Mouse (Mus musculus): ENCODE data around the gene Lrpprc. TPM values are rescaled to one million over a fixed set of nuclear protein-coding genes. Genes with fewer than 3 reads are reported as not detected.

Lrpprc gene
- polyA plus RNA-seq, 1 experiment from 2014 or later = 41.6 TPM

- Histone ChIP-seq H3K27me3 (ENCODE audit: control insufficient read depth, insufficient read depth, low read depth, low read length) (no peaks in the 10 kb centered on the region), H3K36me3 (ENCODE audit: control insufficient read depth, insufficient read depth) (peaks cover 22% of the 10 kb centered on the region), H3K4me2 (ENCODE audit: low read depth, low read length) (no peak overlapping the region), H3K27ac (ENCODE audit: low read length) (no peak overlapping the region), H3K9ac (ENCODE audit: low read depth, low read length) (no peak overlapping the region), H3K9me3 (replicated peaks; ENCODE audit: control insufficient read depth, low read length) (no peaks in the 10 kb centered on the region), H3K4me1 (ENCODE audit: control insufficient read depth, low read depth, low read length) (no peaks in the 10 kb centered on the region), H3K4me3 (ENCODE audit: low read depth, low read length) (no peak overlapping the region)
- WGBS (ENCODE audit: insufficient replicate concordance) = 68% methylated on average over 2 of the region's 2 CpGs
- ATAC-seq (ENCODE audit: low read depth) = no peak
Measured at GRCm38 (mm10) chr17:84752286-84752685, 38.3 kb downstream of the Lrpprc start.

- 75% methylated on average over 8 of the region's 8 CpGs for WGBS (ENCODE audit: insufficient replicate concordance)
- Histone ChIP-seq H3K4me2 (ENCODE audit: low read depth, low read length) (no peak overlapping the region), H3K36me3 (ENCODE audit: control insufficient read depth, insufficient read depth) (peaks cover 22% of the 10 kb centered on the region), H3K9ac (ENCODE audit: low read depth, low read length) (no peak overlapping the region), H3K27ac (ENCODE audit: low read length) (no peak overlapping the region), H3K27me3 (ENCODE audit: control insufficient read depth, insufficient read depth, low read depth, low read length) (no peaks in the 10 kb centered on the region), H3K4me3 (ENCODE audit: low read depth, low read length) (no peak overlapping the region), H3K9me3 (replicated peaks; ENCODE audit: control insufficient read depth, low read length) (no peaks in the 10 kb centered on the region), H3K4me1 (ENCODE audit: control insufficient read depth, low read depth, low read length) (no peaks in the 10 kb centered on the region)
- ATAC-seq (ENCODE audit: low read depth) = no peak
Measured at GRCm38 (mm10) chr17:84751630-84752191, 38.9 kb downstream of the Lrpprc start.

GRCm38 (mm10) chr17:84750130-84750529 lies 40.5 kb downstream of the Lrpprc start:
- Histone ChIP-seq H3K36me3 (ENCODE audit: control insufficient read depth, insufficient read depth) (peaks cover 22% of the 10 kb centered on the region), H3K9ac (ENCODE audit: low read depth, low read length) (no peak overlapping the region), H3K4me2 (ENCODE audit: low read depth, low read length) (no peak overlapping the region), H3K9me3 (replicated peaks; ENCODE audit: control insufficient read depth, low read length) (no peaks in the 10 kb centered on the region), H3K27ac (ENCODE audit: low read length) (no peak overlapping the region), H3K27me3 (ENCODE audit: control insufficient read depth, insufficient read depth, low read depth, low read length) (no peaks in the 10 kb centered on the region), H3K4me1 (ENCODE audit: control insufficient read depth, low read depth, low read length) (no peaks in the 10 kb centered on the region), H3K4me3 (ENCODE audit: low read depth, low read length) (no peak overlapping the region)
- WGBS (ENCODE audit: insufficient replicate concordance) = 79% methylated on average over 4 of the region's 4 CpGs
- no peak for ATAC-seq (ENCODE audit: low read depth)

GRCm38 (mm10) chr17:84749297-84749696 lies 41.3 kb downstream of the Lrpprc start:
- Histone ChIP-seq H3K27me3 (ENCODE audit: control insufficient read depth, insufficient read depth, low read depth, low read length) (no peaks in the 10 kb centered on the region), H3K4me3 (ENCODE audit: low read depth, low read length) (no peak overlapping the region), H3K4me2 (ENCODE audit: low read depth, low read length) (no peak overlapping the region), H3K4me1 (ENCODE audit: control insufficient read depth, low read depth, low read length) (no peaks in the 10 kb centered on the region), H3K9ac (ENCODE audit: low read depth, low read length) (no peak overlapping the region), H3K36me3 (ENCODE audit: control insufficient read depth, insufficient read depth) (peaks cover 22% of the 10 kb centered on the region), H3K27ac (ENCODE audit: low read length) (no peak overlapping the region), H3K9me3 (replicated peaks; ENCODE audit: control insufficient read depth, low read length) (no peaks in the 10 kb centered on the region)
- ATAC-seq (ENCODE audit: low read depth) = no peak
- WGBS (ENCODE audit: insufficient replicate concordance) = 77% methylated on average over 8 of the region's 8 CpGs

- H3K4me1 ChIP-seq (ENCODE audit: control insufficient read depth, low read depth, low read length) = no peaks in the 10 kb centered on the region
- no peak overlapping the region for H3K27ac ChIP-seq (ENCODE audit: low read length)
- H3K4me2 ChIP-seq (ENCODE audit: low read depth, low read length) = no peak overlapping the region
- H3K36me3 ChIP-seq (ENCODE audit: control insufficient read depth, insufficient read depth) = peaks cover 19% of the 10 kb centered on the region
- H3K9me3 ChIP-seq (replicated peaks; ENCODE audit: control insufficient read depth, low read length) = no peaks in the 10 kb centered on the region
- no peak for ATAC-seq (ENCODE audit: low read depth)
- H3K27me3 ChIP-seq (ENCODE audit: control insufficient read depth, insufficient read depth, low read depth, low read length) = no peaks in the 10 kb centered on the region
- no peak overlapping the region for H3K9ac ChIP-seq (ENCODE audit: low read depth, low read length)
- H3K4me3 ChIP-seq (ENCODE audit: low read depth, low read length) = no peak overlapping the region
- 72% methylated on average over 9 of the region's 9 CpGs for WGBS (ENCODE audit: insufficient replicate concordance)
Measured at GRCm38 (mm10) chr17:84748152-84748682, 42.4 kb downstream of the Lrpprc start.

- no peaks in the 10 kb centered on the region for H3K4me1 ChIP-seq (ENCODE audit: control insufficient read depth, low read depth, low read length)
- no peak overlapping the region for H3K27ac ChIP-seq (ENCODE audit: low read length)
- no peak overlapping the region for H3K4me3 ChIP-seq (ENCODE audit: low read depth, low read length)
- WGBS (ENCODE audit: insufficient replicate concordance) = 81% methylated on average over 6 of the region's 6 CpGs
- no peak overlapping the region for H3K4me2 ChIP-seq (ENCODE audit: low read depth, low read length)
- H3K9ac ChIP-seq (ENCODE audit: low read depth, low read length) = no peak overlapping the region
- peaks cover 17% of the 10 kb centered on the region for H3K36me3 ChIP-seq (ENCODE audit: control insufficient read depth, insufficient read depth)
- no peaks in the 10 kb centered on the region for H3K27me3 ChIP-seq (ENCODE audit: control insufficient read depth, insufficient read depth, low read depth, low read length)
- H3K9me3 ChIP-seq (replicated peaks; ENCODE audit: control insufficient read depth, low read length) = no peaks in the 10 kb centered on the region
- no peak for ATAC-seq (ENCODE audit: low read depth)
Measured at GRCm38 (mm10) chr17:84747212-84747611, 43.4 kb downstream of the Lrpprc start.

GRCm38 (mm10) chr17:84745001-84745400 lies 45.6 kb downstream of the Lrpprc start:
- H3K27me3 ChIP-seq (ENCODE audit: control insufficient read depth, insufficient read depth, low read depth, low read length) = no peaks in the 10 kb centered on the region
- H3K9me3 ChIP-seq (replicated peaks; ENCODE audit: control insufficient read depth, low read length) = no peaks in the 10 kb centered on the region
- peaks cover 6% of the 10 kb centered on the region; the same call in 1 of the 2 replicates for H3K36me3 ChIP-seq (ENCODE audit: control insufficient read depth, insufficient read depth)
- ATAC-seq (ENCODE audit: low read depth) = no peak
- H3K27ac ChIP-seq (ENCODE audit: low read length) = no peak overlapping the region
- H3K4me2 ChIP-seq (ENCODE audit: low read depth, low read length) = no peak overlapping the region
- H3K4me1 ChIP-seq (ENCODE audit: control insufficient read depth, low read depth, low read length) = no peaks in the 10 kb centered on the region
- 77% methylated on average over 9 of the region's 9 CpGs for WGBS (ENCODE audit: insufficient replicate concordance)
- H3K4me3 ChIP-seq (ENCODE audit: low read depth, low read length) = no peak overlapping the region
- no peak overlapping the region for H3K9ac ChIP-seq (ENCODE audit: low read depth, low read length)

- Histone ChIP-seq H3K4me3 (ENCODE audit: low read depth, low read length) (no peak overlapping the region), H3K9me3 (replicated peaks; ENCODE audit: control insufficient read depth, low read length) (no peaks in the 10 kb centered on the region), H3K27me3 (ENCODE audit: control insufficient read depth, insufficient read depth, low read depth, low read length) (no peaks in the 10 kb centered on the region), H3K36me3 (ENCODE audit: control insufficient read depth, insufficient read depth) (peaks cover 5% of the 10 kb centered on the region; the same call in 1 of the 2 replicates), H3K4me1 (ENCODE audit: control insufficient read depth, low read depth, low read length) (no peaks in the 10 kb centered on the region), H3K9ac (ENCODE audit: low read depth, low read length) (no peak overlapping the region), H3K27ac (ENCODE audit: low read length) (no peak overlapping the region), H3K4me2 (ENCODE audit: low read depth, low read length) (no peak overlapping the region)
- 72% methylated on average over 4 of the region's 4 CpGs for WGBS (ENCODE audit: insufficient replicate concordance)
- no peak for ATAC-seq (ENCODE audit: low read depth)
Measured at GRCm38 (mm10) chr17:84744256-84744655, 46.3 kb downstream of the Lrpprc start.

GRCm38 (mm10) chr17:84738073-84738797 lies 52.4 kb downstream of the Lrpprc start:
- peak; percentile 90 for ATAC-seq (ENCODE audit: low read depth)

More at GRCm38 (mm10) chr17:84738073-84738797, 52.4 kb downstream of the Lrpprc start:
- no peaks in the 10 kb centered on the region for H3K9me3 ChIP-seq (replicated peaks; ENCODE audit: control insufficient read depth, low read length)
- no peak overlapping the region for H3K27ac ChIP-seq (ENCODE audit: low read length)
- no peaks in the 10 kb centered on the region; the same call in 1 of the 2 replicates for H3K36me3 ChIP-seq (ENCODE audit: control insufficient read depth, insufficient read depth)
- peaks cover 4% of the 10 kb centered on the region for H3K4me1 ChIP-seq (ENCODE audit: control insufficient read depth, low read depth, low read length)
- no peak overlapping the region for H3K4me2 ChIP-seq (ENCODE audit: low read depth, low read length)
- H3K4me3 ChIP-seq (ENCODE audit: low read depth, low read length) = no peak overlapping the region
- WGBS (ENCODE audit: insufficient replicate concordance) = 76% methylated on average over 9 of the region's 9 CpGs
- no peaks in the 10 kb centered on the region for H3K27me3 ChIP-seq (ENCODE audit: control insufficient read depth, insufficient read depth, low read depth, low read length)
- no peak overlapping the region for H3K9ac ChIP-seq (ENCODE audit: low read depth, low read length)
